Mouse (Mus musculus): Measurements from ENCODE around the gene Slc37a1.

GRCm38 (mm10) chr17:31349388-31349787 lies 62.8 kb downstream of the Slc37a1 start:
- no peak for TF ChIP-seq POLR2A (IDR thresholded peaks at IDR 0.05; ENCODE audit: borderline replicate concordance, extremely low read depth, low read depth, low read length)
- TF ChIP-seq CTCF (IDR thresholded peaks at IDR 0.05; ENCODE audit: insufficient read depth, low read length), result no peak

Measured in lung, adult 2 months (tissue).